ENCODE assay signal across 14 mouse cellular contexts in genomic region chr5:142477346-142477745, GRCm38 (mm10). TPM values are rescaled to one million over a fixed set of nuclear protein-coding genes. Genes with fewer than 3 reads are reported as not detected.
DNase-seq lines count a peak whose midpoint lies in the region; ATAC-seq lines count a peak whose summit lies in the region.
"Had no signal": no experiment of that assay in that cellular context is flagged by ENCODE, and none has a peak within 500 bp of the region (broad histone marks: within the 10 kb centered on the region; RNA-seq: fewer than 3 reads in every experiment).

No protein-coding gene starts in this region.

- ATAC-seq in granulocyte monocyte progenitor cell, adult 5-6 weeks (replicated peaks; ENCODE audit: poor library complexity, severe bottlenecking) = no peak
- ATAC-seq: activated CD4-positive, CD25-positive, alpha-beta regulatory T cell, adult 4 months; midbrain, embryonic 13.5 days had no signal

- intact Hi-C loops in heart, postnatal 10 days (cut with DNase I) = no loop called here

- peak; percentile 32 to 42 for DNase-seq in heart, postnatal 10 days
- no peak for DNase-seq in heart, adult 8-10 months (ENCODE audit: low spot score)
- peak; percentile 42 for DNase-seq in right cerebral cortex, postnatal 4 days
- no peak for DNase-seq in right cerebral cortex, postnatal 36 days (ENCODE audit: low spot score in 2 of 2)
- DNase-seq in cerebellum, adult 11 months = peak; percentile 59
- no peak for DNase-seq in c-Kit-positive CD71-positive TER-119-positive erythroid progenitor cells, embryonic 14.5 days (ENCODE audit: low spot score)
- no peak for DNase-seq in layer of hippocampus, postnatal 14 days (ENCODE audit: low spot score in 2 of 2)
- DNase-seq: kidney, adult 18-20 months; lung, postnatal 10 days had no signal

RNA-seq across cellular contexts. Expression of gene Ap5z1, which starts 13.6 kb away (rescaled TPM):
- 1 to 10 TPM; 6.4 to 8.1 TPM for total RNA-seq in heart, postnatal 10 days (2021)
- 1 to 10 TPM; 4.5 to 8.3 (median 7.1) TPM for total RNA-seq in heart, adult 8-10 months (2022)
- 18.2 and 23.9 TPM in 2 replicates for total RNA-seq in granulocyte monocyte progenitor cell, adult 5-6 weeks (2014; fragmentation: Nextera tagmentation)
- 5.7 and 6.3 TPM in 2 replicates for total RNA-seq in granulocyte monocyte progenitor cell, adult 5-6 weeks (2017)
- 10 to 100 TPM; 18.3 to 19.1 TPM for total RNA-seq in layer of hippocampus, postnatal 14 days (2021)

RNA-seq across cellular contexts. Expression of gene Papolb, which starts 52.5 kb away (rescaled TPM):
- total RNA-seq in heart, postnatal 10 days (2021) = under 1 TPM; 0.12 to 0.17 TPM
- under 1 TPM in 3 of 4 experiments, not detected in 1; 0.06 to 0.16 (median 0.06) TPM for total RNA-seq in heart, adult 8-10 months (2022)
- total RNA-seq in granulocyte monocyte progenitor cell, adult 5-6 weeks (2014; fragmentation: Nextera tagmentation) = not detected in 2 replicates
- total RNA-seq in granulocyte monocyte progenitor cell, adult 5-6 weeks (2017) = not detected in 2 replicates
- under 1 TPM; 0.38 to 0.85 TPM for total RNA-seq in layer of hippocampus, postnatal 14 days (2021)
- total RNA-seq: CH12.LX; liver, adult 2 months had no signal

Comparison
In these comparisons a context has a peak if more than half of its experiments do, and no peak if none do; other contexts are left out.
1. DNase-seq: peak in heart, postnatal 10 days (2 of 2), right cerebral cortex, postnatal 4 days (single experiment) and cerebellum, adult 11 months (single experiment); none in heart, adult 8-10 months (single experiment), right cerebral cortex, postnatal 36 days (0 of 2), c-Kit-positive CD71-positive TER-119-positive erythroid progenitor cells, embryonic 14.5 days (single experiment) and layer of hippocampus, postnatal 14 days (0 of 2).